8 mouse cellular contexts compared by ENCODE assay signal in the genomic region with DNA sequence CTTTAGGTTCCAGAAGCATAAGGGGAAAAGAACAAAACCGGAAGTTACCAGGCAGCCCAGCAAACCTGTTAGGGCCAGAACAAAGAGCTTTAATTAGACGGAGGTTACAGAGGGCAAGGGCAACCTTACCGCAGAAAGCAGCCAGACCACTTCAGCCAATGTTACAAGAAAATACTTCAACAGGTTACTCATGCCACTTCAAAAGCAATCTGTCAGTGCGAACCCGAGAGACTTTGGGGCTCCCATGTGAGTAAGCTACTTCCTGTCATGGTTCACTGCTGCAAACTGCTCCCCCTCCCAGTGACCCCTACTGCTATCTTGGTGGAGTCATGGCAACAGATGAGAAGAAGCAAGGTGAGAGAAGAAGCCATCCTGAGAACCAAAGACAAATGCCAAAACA. TPM values are rescaled to one million over a fixed set of nuclear protein-coding genes. Genes with fewer than 3 reads are reported as not detected.
DNase-seq lines count a peak whose midpoint lies in the region; ATAC-seq and TF ChIP-seq lines count a peak whose summit lies in the region.

No protein-coding gene starts in this region.

- ATAC-seq in monocyte, adult 5-6 weeks (replicated peaks; ENCODE audit: insufficient number of reproducible peaks, low FRiP score, low TSS enrichment, poor library complexity, severe bottlenecking): peak; percentile 61
- ATAC-seq in midbrain, postnatal 0 days (ENCODE audit: low FRiP score): no peak

- no peak overlapping the region for H3K27ac ChIP-seq in midbrain, postnatal 0 days (ENCODE audit: low read depth, low read length)

- no peak overlapping the region for H3K4me3 ChIP-seq in midbrain, postnatal 0 days (ENCODE audit: low read depth, low read length)

- no peaks in the 10 kb centered on the region for H3K36me3 ChIP-seq in midbrain, postnatal 0 days (ENCODE audit: insufficient read depth, low read length)

- H3K9ac ChIP-seq in midbrain, postnatal 0 days (replicated peaks; ENCODE audit: low read length, poor library complexity, severe bottlenecking): no peak overlapping the region

- H3K4me2 ChIP-seq in midbrain, postnatal 0 days (ENCODE audit: low read depth, low read length, poor library complexity, severe bottlenecking): no peak overlapping the region

- peaks cover 5% of the 10 kb centered on the region; the same call in 1 of the 2 replicates for H3K4me1 ChIP-seq in midbrain, postnatal 0 days (ENCODE audit: insufficient read depth, low read length)

- no peaks in the 10 kb centered on the region for H3K27me3 ChIP-seq in midbrain, postnatal 0 days (ENCODE audit: insufficient read depth, low read length)

- no peak for TF ChIP-seq CTCF in midbrain, postnatal 0 days (IDR thresholded peaks at IDR 0.05)

- WGBS in midbrain, postnatal 0 days: 21% methylated on average over 5 of the region's 5 CpGs

- no peaks in the 10 kb centered on the region for H3K9me3 ChIP-seq in midbrain, postnatal 0 days (ENCODE audit: low read length)

- peak; percentile 60 for DNase-seq in CD4-positive helper T cell, adult 2 months (ENCODE audit: low read depth, low spot score)
- DNase-seq in T-cell, adult 2 months (ENCODE audit: low spot score): peak; percentile 72
- DNase-seq in kidney, adult 9 months: peak; percentile 24
- DNase-seq in liver: no peak
- no peak for DNase-seq in cerebellum, postnatal 25 days
- DNase-seq in gastrocnemius, postnatal 10 days: no peak
- no peak for DNase-seq in midbrain, postnatal 0 days (ENCODE audit: low spot score)

RNA-seq across cellular contexts. Expression of a gene that starts 18.0 kb away (rescaled TPM):
- 173 to 192 TPM (median 187 TPM) in 3 replicates for total RNA-seq in monocyte, adult 5-6 weeks (2017)
- 10 to 100 TPM; 42.1 to 43.5 TPM for total RNA-seq in gastrocnemius, postnatal 10 days (2021)
- 35.8 and 45.4 TPM in 2 replicates for total RNA-seq in midbrain, postnatal 0 days (2014; rRNA removed)
- polyA plus RNA-seq in midbrain, postnatal 0 days (2015; fragmentation: Nextera tagmentation; extraction: Ambion mirVana): 64.0 and 65.5 TPM in 2 replicates

Comparison
In these comparisons a context has a peak if more than half of its experiments do, and no peak if none do; other contexts are left out.
1. DNase-seq: peak in CD4-positive helper T cell, adult 2 months (single experiment), T-cell, adult 2 months (single experiment) and kidney, adult 9 months (single experiment); none in liver (single experiment), cerebellum, postnatal 25 days (0 of 2), gastrocnemius, postnatal 10 days (single experiment) and midbrain, postnatal 0 days (single experiment).